Mouse (Mus musculus): ENCODE data around the gene Sox5. TPM values are rescaled to one million over a fixed set of nuclear protein-coding genes. Genes with fewer than 3 reads are reported as not detected.

Gene Sox5
- polyA plus RNA-seq, 1 experiment from 2014 or later: 22.9 TPM

DNA sequence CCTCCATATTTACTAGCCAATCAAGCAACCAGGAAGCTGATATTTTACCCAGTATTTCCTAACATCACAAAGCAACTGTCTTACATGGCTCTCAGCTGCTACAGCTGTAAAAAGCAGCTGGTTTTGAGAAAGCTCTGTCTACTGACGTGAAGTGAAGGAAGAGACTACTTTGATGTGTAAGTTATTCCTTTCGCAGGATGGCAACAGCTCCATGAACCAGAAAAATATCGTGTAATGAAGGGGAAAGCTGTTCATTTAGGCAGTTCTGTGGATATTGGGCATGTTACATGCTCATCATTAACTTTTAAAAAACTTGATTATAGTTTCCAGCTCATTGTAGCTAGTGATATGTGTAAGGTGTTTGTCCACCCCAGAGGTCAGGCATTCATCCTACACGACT, 443.6 kb downstream of the Sox5 start:
- Histone ChIP-seq H3K27ac (ENCODE audit: low read length) (no peak overlapping the region), H3K9me3 (ENCODE audit: control insufficient read depth, low read length) (peaks cover 4% of the 10 kb centered on the region), H3K4me2 (ENCODE audit: low read depth, low read length) (no peak overlapping the region), H3K27me3 (ENCODE audit: control insufficient read depth, insufficient read depth, low read depth, low read length) (no peaks in the 10 kb centered on the region), H3K36me3 (ENCODE audit: control insufficient read depth, insufficient read depth, low read length) (no peaks in the 10 kb centered on the region), H3K4me1 (replicated peaks; ENCODE audit: control insufficient read depth, insufficient read depth, low read length) (peaks cover 9% of the 10 kb centered on the region), H3K4me3 (ENCODE audit: low read length) (no peak overlapping the region), H3K9ac (ENCODE audit: low read length) (no peak overlapping the region)
- no peak for ATAC-seq (ENCODE audit: low read depth)
- WGBS: 46% methylated on average over 4 of the region's 4 CpGs

DNA sequence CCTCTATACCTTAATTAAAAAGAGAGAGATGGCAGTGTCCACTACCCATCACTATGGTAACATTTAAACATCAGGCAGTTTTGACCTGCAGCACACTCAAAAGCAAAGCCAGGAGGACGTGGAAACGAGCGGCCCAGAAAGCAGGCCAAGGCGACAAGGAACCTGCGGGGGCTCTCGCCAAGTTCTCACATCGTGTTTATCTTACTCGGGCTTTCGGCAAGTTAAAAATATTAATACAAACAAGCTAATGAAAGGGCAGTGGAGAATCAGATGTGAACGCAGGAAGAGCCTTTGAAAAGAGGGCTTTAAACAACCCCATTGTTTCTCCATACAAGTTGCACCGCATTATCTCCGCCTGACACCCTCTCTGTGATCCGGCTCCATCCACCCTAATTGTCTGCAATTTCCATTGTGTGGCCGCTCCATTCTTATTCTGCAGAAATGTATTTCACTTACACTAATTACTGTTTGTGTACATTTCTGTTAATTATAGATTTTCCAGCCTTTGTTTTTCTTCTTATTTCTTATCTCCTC, 444.3 kb downstream of the Sox5 start:
- H3K4me3 ChIP-seq (ENCODE audit: low read length): no peak overlapping the region
- H3K9ac ChIP-seq (ENCODE audit: low read length): no peak overlapping the region
- no peak overlapping the region for H3K27ac ChIP-seq (ENCODE audit: low read length)
- H3K4me2 ChIP-seq (ENCODE audit: low read depth, low read length): peak overlapping the region; percentile 19; the same call in 1 of the 2 replicates
- H3K4me1 ChIP-seq (replicated peaks; ENCODE audit: control insufficient read depth, insufficient read depth, low read length): peaks cover 9% of the 10 kb centered on the region
- H3K36me3 ChIP-seq (ENCODE audit: control insufficient read depth, insufficient read depth, low read length): no peaks in the 10 kb centered on the region
- H3K27me3 ChIP-seq (ENCODE audit: control insufficient read depth, insufficient read depth, low read depth, low read length): no peaks in the 10 kb centered on the region
- peak; percentile 62 for ATAC-seq (ENCODE audit: low read depth)
- peaks cover 4% of the 10 kb centered on the region for H3K9me3 ChIP-seq (ENCODE audit: control insufficient read depth, low read length)
- WGBS: 19% methylated on average over 14 of the region's 14 CpGs

DNA sequence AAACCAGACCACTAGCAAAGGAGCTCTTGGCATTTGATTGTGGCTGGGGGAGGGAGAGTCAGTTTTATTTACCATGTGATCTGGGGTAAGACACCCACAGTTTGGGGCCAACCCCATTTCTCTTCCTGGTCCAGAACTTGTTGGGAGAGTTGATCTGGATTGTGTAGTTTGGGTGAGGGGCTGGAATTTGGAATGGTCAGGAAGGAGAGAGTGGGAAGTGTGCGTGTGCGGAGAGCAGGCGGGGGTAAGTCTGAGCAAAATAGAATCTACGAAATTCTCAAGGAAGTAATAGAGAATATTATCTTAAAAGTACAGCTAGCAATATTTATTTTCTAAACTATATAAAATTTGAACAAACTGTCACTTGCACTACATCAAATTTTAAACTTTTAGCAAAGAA, 445.0 kb downstream of the Sox5 start:
- 82% methylated on average over 4 of the region's 4 CpGs for WGBS
- peaks cover 9% of the 10 kb centered on the region for H3K4me1 ChIP-seq (replicated peaks; ENCODE audit: control insufficient read depth, insufficient read depth, low read length)
- H3K36me3 ChIP-seq (ENCODE audit: control insufficient read depth, insufficient read depth, low read length): no peaks in the 10 kb centered on the region
- H3K27ac ChIP-seq (ENCODE audit: low read length): no peak overlapping the region
- no peak overlapping the region for H3K9ac ChIP-seq (ENCODE audit: low read length)
- H3K9me3 ChIP-seq (ENCODE audit: control insufficient read depth, low read length): peaks cover 4% of the 10 kb centered on the region
- H3K27me3 ChIP-seq (ENCODE audit: control insufficient read depth, insufficient read depth, low read depth, low read length): no peaks in the 10 kb centered on the region
- ATAC-seq (ENCODE audit: low read depth): no peak
- no peak overlapping the region for H3K4me3 ChIP-seq (ENCODE audit: low read length)
- no peak overlapping the region for H3K4me2 ChIP-seq (ENCODE audit: low read depth, low read length)

DNA sequence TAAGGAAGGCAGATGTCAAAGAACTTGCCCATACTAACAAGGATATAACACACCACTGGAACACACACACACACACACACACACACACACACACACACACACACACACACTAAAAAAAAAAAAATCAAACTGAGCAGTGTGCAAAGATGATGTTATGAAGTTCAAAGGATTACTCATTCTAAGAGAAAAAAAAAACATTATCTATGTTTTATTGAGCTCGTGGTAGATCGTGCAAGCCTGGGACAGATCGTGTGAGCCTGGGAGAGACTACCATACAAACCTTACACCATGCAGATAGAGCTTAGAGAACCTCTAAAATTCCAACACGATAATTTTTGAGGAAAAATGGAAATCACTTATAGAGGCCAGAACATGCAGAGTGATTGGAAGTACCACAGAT, 448.6 kb downstream of the Sox5 start:
- H3K4me1 ChIP-seq (replicated peaks; ENCODE audit: control insufficient read depth, insufficient read depth, low read length): peaks cover 17% of the 10 kb centered on the region
- H3K27ac ChIP-seq (ENCODE audit: low read length): no peak overlapping the region
- no peaks in the 10 kb centered on the region for H3K9me3 ChIP-seq (ENCODE audit: control insufficient read depth, low read length)
- no peaks in the 10 kb centered on the region for H3K27me3 ChIP-seq (ENCODE audit: control insufficient read depth, insufficient read depth, low read depth, low read length)
- H3K4me2 ChIP-seq (ENCODE audit: low read depth, low read length): no peak overlapping the region
- H3K36me3 ChIP-seq (ENCODE audit: control insufficient read depth, insufficient read depth, low read length): no peaks in the 10 kb centered on the region
- no peak overlapping the region for H3K9ac ChIP-seq (ENCODE audit: low read length)
- no peak overlapping the region for H3K4me3 ChIP-seq (ENCODE audit: low read length)
- no peak for ATAC-seq (ENCODE audit: low read depth)
- WGBS: 73% methylated on average over 4 of the region's 4 CpGs

DNA sequence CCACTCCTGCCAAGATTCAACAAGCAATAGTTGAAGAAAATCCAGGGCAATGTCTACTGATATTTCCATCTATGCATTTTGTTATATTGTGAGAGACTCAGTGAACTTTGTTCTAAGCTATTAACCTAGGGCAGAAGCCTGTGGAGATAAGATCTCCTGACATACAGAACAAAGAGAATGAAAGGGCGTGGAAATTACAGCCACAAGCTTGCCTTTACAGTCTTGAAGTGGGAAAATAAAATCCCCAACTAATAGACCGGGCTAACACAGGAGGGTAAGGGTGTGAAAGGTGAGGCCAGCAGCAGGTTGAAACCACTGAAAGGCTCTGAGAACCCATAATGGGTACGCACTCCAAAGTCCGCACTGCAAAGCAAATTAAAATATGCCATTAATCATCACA, 449.8 kb downstream of the Sox5 start:
- Histone ChIP-seq H3K36me3 (ENCODE audit: control insufficient read depth, insufficient read depth, low read length) (no peaks in the 10 kb centered on the region), H3K4me1 (replicated peaks; ENCODE audit: control insufficient read depth, insufficient read depth, low read length) (peaks cover 12% of the 10 kb centered on the region), H3K4me3 (ENCODE audit: low read length) (no peak overlapping the region), H3K9me3 (ENCODE audit: control insufficient read depth, low read length) (no peaks in the 10 kb centered on the region), H3K9ac (ENCODE audit: low read length) (no peak overlapping the region), H3K27ac (ENCODE audit: low read length) (no peak overlapping the region), H3K27me3 (ENCODE audit: control insufficient read depth, insufficient read depth, low read depth, low read length) (no peaks in the 10 kb centered on the region), H3K4me2 (ENCODE audit: low read depth, low read length) (no peak overlapping the region)
- 84% methylated on average over 4 of the region's 4 CpGs for WGBS
- no peak for ATAC-seq (ENCODE audit: low read depth)

DNA sequence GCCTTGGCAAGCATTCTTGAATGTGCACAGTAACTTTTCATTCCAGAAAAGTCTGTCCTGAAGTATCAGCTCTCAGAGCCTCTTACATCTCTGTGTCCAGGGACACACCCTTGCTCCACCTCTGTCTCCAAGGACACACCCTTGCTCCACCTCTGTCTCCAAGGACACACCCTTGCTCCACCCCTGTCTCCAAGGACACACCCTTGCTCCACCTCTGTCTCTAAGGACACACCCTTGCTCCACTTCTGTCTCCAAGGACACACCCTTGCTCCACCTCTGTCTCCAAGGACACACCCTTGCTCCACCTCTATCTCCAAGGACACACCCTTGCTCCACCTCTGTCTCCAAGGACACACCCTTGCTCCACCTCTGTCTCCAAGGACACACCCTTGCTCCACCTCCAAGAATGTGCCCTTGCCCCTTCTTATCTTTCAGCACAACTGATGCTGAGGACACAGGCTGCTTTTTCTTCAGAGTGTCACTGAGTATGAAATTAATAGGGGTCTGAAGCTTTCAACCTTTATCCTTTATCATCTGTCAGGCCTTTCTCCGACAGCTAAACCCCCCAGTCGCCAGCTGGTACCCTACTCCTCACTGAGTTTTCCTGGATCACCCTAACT, 452.4 kb downstream of the Sox5 start:
- 55% methylated on average over 2 of the region's 2 CpGs for WGBS
- no peaks in the 10 kb centered on the region for H3K9me3 ChIP-seq (ENCODE audit: control insufficient read depth, low read length)
- H3K4me3 ChIP-seq (ENCODE audit: low read length): no peak overlapping the region
- no peak for ATAC-seq (ENCODE audit: low read depth)
- H3K27ac ChIP-seq (ENCODE audit: low read length): peak overlapping the region; percentile 27; the same call in 1 of the 2 replicates
- no peaks in the 10 kb centered on the region for H3K27me3 ChIP-seq (ENCODE audit: control insufficient read depth, insufficient read depth, low read depth, low read length)
- H3K4me1 ChIP-seq (replicated peaks; ENCODE audit: control insufficient read depth, insufficient read depth, low read length): peaks cover 15% of the 10 kb centered on the region
- H3K9ac ChIP-seq (ENCODE audit: low read length): no peak overlapping the region
- no peaks in the 10 kb centered on the region for H3K36me3 ChIP-seq (ENCODE audit: control insufficient read depth, insufficient read depth, low read length)
- H3K4me2 ChIP-seq (ENCODE audit: low read depth, low read length): no peak overlapping the region

DNA sequence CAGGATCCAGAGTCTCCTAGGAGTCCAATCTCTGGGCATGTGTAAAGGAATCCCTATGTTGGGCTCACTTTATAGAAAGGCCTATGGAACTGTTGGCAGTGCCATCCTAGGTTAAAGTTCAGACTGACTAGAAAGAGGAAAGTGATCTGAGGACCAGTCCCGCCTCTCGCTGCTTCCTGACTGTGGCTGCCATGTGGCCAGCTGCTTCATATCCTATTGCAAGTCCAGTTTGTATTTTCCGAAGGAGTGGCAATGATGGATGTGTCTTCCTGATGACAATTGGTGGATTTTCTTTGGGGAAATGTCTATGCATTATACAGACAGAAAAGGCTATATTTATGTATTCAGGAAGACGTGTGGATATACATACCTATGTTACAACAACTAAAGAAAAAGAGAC, 453.0 kb downstream of the Sox5 start:
- no peak overlapping the region for H3K4me3 ChIP-seq (ENCODE audit: low read length)
- no peaks in the 10 kb centered on the region for H3K9me3 ChIP-seq (ENCODE audit: control insufficient read depth, low read length)
- peak overlapping the region; percentile 22; the same call in 1 of the 2 replicates for H3K27ac ChIP-seq (ENCODE audit: low read length)
- H3K4me2 ChIP-seq (ENCODE audit: low read depth, low read length): no peak overlapping the region
- peak; percentile 59; the same call in 1 of the 2 replicates for ATAC-seq (ENCODE audit: low read depth)
- no peak overlapping the region for H3K9ac ChIP-seq (ENCODE audit: low read length)
- no peaks in the 10 kb centered on the region for H3K36me3 ChIP-seq (ENCODE audit: control insufficient read depth, insufficient read depth, low read length)
- peaks cover 15% of the 10 kb centered on the region for H3K4me1 ChIP-seq (replicated peaks; ENCODE audit: control insufficient read depth, insufficient read depth, low read length)
- WGBS: 37% methylated on average over 4 of the region's 4 CpGs
- no peaks in the 10 kb centered on the region for H3K27me3 ChIP-seq (ENCODE audit: control insufficient read depth, insufficient read depth, low read depth, low read length)

DNA sequence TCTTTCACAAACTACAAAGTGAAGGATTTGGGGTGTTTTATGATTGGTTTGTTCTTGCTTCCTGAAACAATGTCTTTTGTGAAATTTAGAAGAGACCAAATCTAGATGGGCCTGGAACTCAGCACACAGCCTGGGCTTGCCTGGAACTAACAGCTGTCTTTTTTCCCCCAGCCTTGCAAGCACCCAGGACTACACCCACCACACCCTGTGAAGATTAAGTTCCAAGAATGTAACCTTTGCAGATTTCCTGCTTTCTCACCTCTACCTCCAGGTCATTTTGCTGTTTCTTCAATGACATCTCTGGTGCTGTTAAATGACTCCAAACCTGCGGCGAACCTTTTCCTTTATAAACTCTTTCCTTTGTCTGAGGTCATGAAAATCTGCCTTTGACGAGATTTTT, 455.0 kb downstream of the Sox5 start:
- WGBS: 64% methylated on average over 3 of the region's 3 CpGs
- H3K9ac ChIP-seq (ENCODE audit: low read length): no peak overlapping the region

DNA sequence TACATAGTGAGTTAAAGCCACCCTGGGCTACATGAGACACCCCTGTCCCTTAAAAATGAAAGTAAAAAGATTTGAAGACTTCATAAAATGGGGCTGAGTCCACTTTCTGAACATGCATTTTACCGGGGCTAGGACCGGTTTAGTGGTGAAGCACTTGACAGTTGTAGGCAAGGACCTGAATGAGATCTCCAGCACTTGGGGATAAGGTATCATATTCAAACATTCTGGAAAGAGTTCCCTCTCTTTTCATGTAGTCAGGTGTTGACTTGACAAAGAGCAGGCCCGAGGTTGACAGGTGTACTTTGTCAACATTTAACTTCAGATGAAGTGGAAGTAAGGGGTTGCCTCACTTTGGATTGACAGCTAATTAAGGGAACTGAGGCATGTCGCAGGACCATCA, 458.4 kb downstream of the Sox5 start:
- Histone ChIP-seq H3K4me1 (replicated peaks; ENCODE audit: control insufficient read depth, insufficient read depth, low read length) (peaks cover 6% of the 10 kb centered on the region), H3K4me3 (ENCODE audit: low read length) (no peak overlapping the region), H3K36me3 (ENCODE audit: control insufficient read depth, insufficient read depth, low read length) (no peaks in the 10 kb centered on the region), H3K27ac (ENCODE audit: low read length) (no peak overlapping the region), H3K9ac (ENCODE audit: low read length) (no peak overlapping the region), H3K9me3 (ENCODE audit: control insufficient read depth, low read length) (no peaks in the 10 kb centered on the region), H3K4me2 (ENCODE audit: low read depth, low read length) (no peak overlapping the region), H3K27me3 (ENCODE audit: control insufficient read depth, insufficient read depth, low read depth, low read length) (no peaks in the 10 kb centered on the region)
- WGBS: 43% methylated on average over 4 of the region's 4 CpGs
- ATAC-seq (ENCODE audit: low read depth): peak; percentile 47; the same call in 1 of the 2 replicates

More for the DNA sequence above, 455.0 kb downstream of the Sox5 start:
- H3K9me3 ChIP-seq (ENCODE audit: control insufficient read depth, low read length): no peaks in the 10 kb centered on the region
- peaks cover 15% of the 10 kb centered on the region for H3K4me1 ChIP-seq (replicated peaks; ENCODE audit: control insufficient read depth, insufficient read depth, low read length)
- ATAC-seq (ENCODE audit: low read depth): no peak
- H3K27me3 ChIP-seq (ENCODE audit: control insufficient read depth, insufficient read depth, low read depth, low read length): no peaks in the 10 kb centered on the region
- H3K27ac ChIP-seq (ENCODE audit: low read length): no peak overlapping the region
- H3K36me3 ChIP-seq (ENCODE audit: control insufficient read depth, insufficient read depth, low read length): no peaks in the 10 kb centered on the region
- H3K4me3 ChIP-seq (ENCODE audit: low read length): no peak overlapping the region
- no peak overlapping the region for H3K4me2 ChIP-seq (ENCODE audit: low read depth, low read length)
